Mouse (Mus musculus): ENCODE data around the gene Gli3.

DNA sequence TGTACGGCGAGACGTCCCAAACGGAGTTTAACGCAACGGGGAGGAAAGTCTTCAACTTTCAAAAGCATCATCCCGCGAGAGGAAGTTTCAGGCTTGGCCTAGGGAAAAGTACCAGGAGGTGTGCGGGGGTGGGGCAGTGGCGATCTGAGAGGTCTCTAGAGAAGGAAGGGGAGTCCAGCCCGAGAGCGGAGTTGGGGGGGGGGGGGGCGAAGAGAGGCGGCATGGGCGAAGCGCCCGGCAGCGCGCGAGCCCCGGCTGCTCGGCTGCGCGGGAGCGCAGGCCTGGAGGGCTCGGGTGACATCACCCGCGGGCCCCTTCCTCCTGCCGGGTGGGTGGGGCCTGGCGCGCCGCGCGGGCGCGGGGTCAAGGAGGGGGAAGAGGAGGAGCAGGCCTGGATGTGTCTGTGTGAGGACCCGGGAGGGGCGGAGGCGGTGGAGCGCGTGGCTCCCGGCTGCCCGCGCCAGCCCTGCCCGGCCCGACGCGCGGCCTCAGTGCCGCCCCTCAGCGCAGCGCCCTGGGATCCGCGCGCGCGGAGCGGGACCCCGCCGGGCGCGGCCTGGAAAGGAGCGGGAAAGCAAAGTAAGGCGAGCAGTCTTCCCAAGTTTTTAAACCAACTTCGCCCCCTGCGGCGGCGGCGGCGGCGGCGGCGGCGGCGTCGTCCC, at the start of gene Gli3:
- TF ChIP-seq CTCF (IDR thresholded peaks at IDR 0.05; ENCODE audit: control insufficient read depth, insufficient read depth, insufficient replicate concordance, low read depth, low read length) (no peak), POLR2A (IDR thresholded peaks at IDR 0.05; ENCODE audit: control insufficient read depth, low read depth, low read length) (no peak)
